Mouse (Mus musculus) heart, adult 2 months (tissue): Measurements from ENCODE around the gene Stard13.

Source experiments
- CTCF ChIP-seq: fragments of 200-600 bp; IDR thresholded peaks from 2 replicates; pipeline ENCODE4 v1.8.1; 2022; ENCODE audit warnings: antibody characterized with exemption, mild to moderate bottlenecking, moderate library complexity
- POLR2A ChIP-seq: fragments of 200-500 bp; IDR thresholded peaks from 2 replicates; pipeline ENCODE4 v1.6.1; 2011; ENCODE audit warnings: mild to moderate bottlenecking, low read depth, low read length, control low read depth; ENCODE audit not compliant: insufficient read depth

DNA sequence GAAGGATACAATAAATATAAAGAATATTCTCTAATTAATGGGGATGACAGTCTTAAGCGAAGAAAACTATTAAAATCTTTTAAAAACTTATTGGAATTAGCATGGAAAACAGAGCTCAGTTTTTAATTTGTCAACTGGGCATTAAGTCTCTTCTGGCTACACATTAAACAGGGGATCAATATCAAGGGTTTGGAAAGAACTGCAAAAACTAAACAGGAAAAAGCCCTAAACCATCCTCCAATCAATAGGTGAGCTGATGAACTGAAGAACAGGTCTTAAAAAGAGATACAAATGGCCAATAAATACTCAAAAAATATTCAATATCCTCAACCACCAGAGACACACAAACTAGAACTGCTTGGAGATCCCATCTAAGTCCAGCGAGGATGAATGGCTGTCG lies 56.5 kb downstream of the Stard13 start:
- TF ChIP-seq CTCF (no peak), POLR2A (no peak)
